ENCODE assay signal across 24 mouse cellular contexts in the genomic region with DNA sequence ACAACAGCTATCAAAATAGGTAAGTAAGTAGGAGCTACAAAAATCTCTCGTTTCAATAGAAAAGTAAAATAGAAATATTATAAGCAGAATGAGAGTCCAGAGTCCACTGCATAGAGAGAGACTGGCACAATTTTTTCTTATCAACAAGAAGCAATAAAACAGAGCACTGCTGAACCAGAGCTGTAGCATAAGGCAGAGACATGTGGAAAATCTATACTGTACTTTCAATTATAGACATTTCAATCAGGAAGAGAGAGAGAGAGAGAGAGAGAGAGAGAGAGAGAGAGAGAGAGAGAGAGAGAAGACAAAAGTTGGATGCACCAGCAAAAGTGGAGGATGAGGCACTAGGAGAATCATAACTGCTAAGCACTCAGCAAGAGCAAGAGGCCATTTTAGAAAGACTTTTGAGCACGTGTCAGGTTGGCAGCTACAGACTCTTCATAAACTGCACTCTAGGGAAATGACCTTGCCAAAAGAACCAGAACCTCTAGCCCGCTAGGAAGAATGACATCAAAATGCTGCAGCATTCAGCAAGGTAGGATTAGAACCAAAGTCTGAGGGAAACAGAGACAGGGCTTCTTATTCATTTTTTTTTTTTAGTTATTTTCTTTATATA. TPM values are rescaled to one million over a fixed set of nuclear protein-coding genes. Genes with fewer than 3 reads are reported as not detected.
"Had no signal": no experiment of that assay in that cellular context is flagged by ENCODE, and none has a peak within 500 bp of the region (broad histone marks: within the 10 kb centered on the region; RNA-seq: fewer than 3 reads in every experiment).

No protein-coding gene starts in this region.

- H3K27me3 ChIP-seq: midbrain, embryonic 12.5 days; neural tube, embryonic 13.5 days; neural tube, embryonic 15.5 days; stomach, embryonic 15.5 days had no signal

- H3K4me3 ChIP-seq: midbrain, embryonic 10.5 days; midbrain, embryonic 12.5 days; myocyte; neural tube, embryonic 13.5 days; neural tube, embryonic 15.5 days; stomach, embryonic 15.5 days had no signal

- H3K9me3 ChIP-seq: midbrain, embryonic 12.5 days; neural tube, embryonic 13.5 days; neural tube, embryonic 15.5 days; stomach, embryonic 15.5 days had no signal

- H3K27ac ChIP-seq: midbrain, embryonic 10.5 days; midbrain, embryonic 12.5 days; neural tube, embryonic 13.5 days; neural tube, embryonic 15.5 days; stomach, embryonic 15.5 days; stomach, postnatal 0 days had no signal

- DNase-seq: lung, adult 18-20 months; lung, embryonic 14.5 days; lung, postnatal 10 days; lung, postnatal 4 days; midbrain, embryonic 14.5 days; retina, postnatal 1 day; right cerebral cortex, adult 18-20 months; thymus, adult 2 months; thymus, postnatal 14 days; thymus, postnatal 36 days had no signal

- ATAC-seq: midbrain, embryonic 16.5 days had no signal

- H3K4me1 ChIP-seq: midbrain, embryonic 10.5 days; midbrain, embryonic 12.5 days; neural tube, embryonic 13.5 days; neural tube, embryonic 15.5 days; stomach, embryonic 15.5 days had no signal

- H3K4me2 ChIP-seq: lung, embryonic 14.5 days; midbrain, embryonic 12.5 days; neural tube, embryonic 13.5 days; neural tube, embryonic 15.5 days; stomach, embryonic 15.5 days had no signal

- H3K36me3 ChIP-seq: midbrain, embryonic 10.5 days; midbrain, embryonic 12.5 days; neural tube, embryonic 13.5 days; neural tube, embryonic 15.5 days; stomach, embryonic 15.5 days had no signal

- H3K9ac ChIP-seq: lung, embryonic 14.5 days; midbrain, embryonic 12.5 days; neural tube, embryonic 13.5 days; neural tube, embryonic 15.5 days; stomach, embryonic 15.5 days had no signal

RNA-seq across cellular contexts. Expression of a gene that starts 26.3 kb away (rescaled TPM):
- total RNA-seq: megakaryocyte-erythroid progenitor cell, adult 5-6 weeks had no signal
- polyA plus RNA-seq: lung, embryonic 14.5 days; midbrain, embryonic 12.5 days; midbrain, embryonic 14.5 days; midbrain, embryonic 16.5 days; neural tube, embryonic 13.5 days; neural tube, embryonic 15.5 days had no signal

RNA-seq across cellular contexts. Expression of a gene that starts 38.8 kb away (rescaled TPM):
- total RNA-seq: megakaryocyte, adult 5-6 weeks; megakaryocyte-erythroid progenitor cell, adult 5-6 weeks had no signal
- polyA plus RNA-seq: liver, embryonic 16.5 days; lung, embryonic 14.5 days; midbrain, embryonic 10.5 days; midbrain, embryonic 12.5 days; midbrain, embryonic 14.5 days; midbrain, embryonic 16.5 days; myocyte; neural tube, embryonic 11.5 days; neural tube, embryonic 13.5 days; spleen, adult 2 months; testis, adult 2 months had no signal
